Mouse (Mus musculus) regulatory T cell (primary cell): ENCODE measurements around the gene Bcar1.

Experiments used
- in situ Hi-C: fragments of 300-600 bp; cut with MboI, MseI; formaldehyde crosslinking; loops from one replicate; pipeline ENCODE4 v1.15.1; 2025; ENCODE audit warnings: high pct_unique_total_duplicates

The Bcar1 gene

DNA sequence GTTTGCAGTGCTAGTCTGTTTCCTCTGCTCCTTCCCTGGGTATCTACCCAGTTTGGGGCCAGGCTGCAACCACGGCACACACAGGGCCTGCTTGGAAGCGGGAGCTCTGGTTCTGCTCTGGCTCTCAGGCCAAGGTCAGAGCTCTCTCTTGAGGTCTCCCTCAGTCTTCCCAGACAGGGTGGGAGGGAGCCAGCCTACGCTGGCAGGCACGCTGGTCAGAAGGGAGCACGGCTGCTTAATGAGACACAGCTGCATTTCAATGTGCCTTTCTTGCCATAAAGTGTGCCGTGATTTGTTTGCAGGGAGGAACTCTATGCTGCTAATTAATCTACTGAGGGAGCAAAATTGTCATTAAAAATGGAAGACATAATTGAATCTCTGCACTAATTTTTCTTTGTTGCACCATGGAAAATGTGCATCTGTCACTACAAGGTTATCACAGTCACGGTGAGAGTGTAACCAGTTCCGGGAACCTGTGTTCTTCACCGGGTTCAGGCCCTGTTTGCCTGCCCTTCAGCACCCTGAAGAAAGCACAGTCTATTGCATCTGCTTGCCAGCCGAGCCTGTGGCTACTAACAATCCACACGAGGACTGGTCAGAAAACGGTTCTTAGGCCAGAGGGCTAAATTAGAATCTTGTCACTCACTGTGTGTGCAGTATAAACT is 26.3 kb upstream of the Bcar1 start:
- in situ Hi-C loops: no loop called here

DNA sequence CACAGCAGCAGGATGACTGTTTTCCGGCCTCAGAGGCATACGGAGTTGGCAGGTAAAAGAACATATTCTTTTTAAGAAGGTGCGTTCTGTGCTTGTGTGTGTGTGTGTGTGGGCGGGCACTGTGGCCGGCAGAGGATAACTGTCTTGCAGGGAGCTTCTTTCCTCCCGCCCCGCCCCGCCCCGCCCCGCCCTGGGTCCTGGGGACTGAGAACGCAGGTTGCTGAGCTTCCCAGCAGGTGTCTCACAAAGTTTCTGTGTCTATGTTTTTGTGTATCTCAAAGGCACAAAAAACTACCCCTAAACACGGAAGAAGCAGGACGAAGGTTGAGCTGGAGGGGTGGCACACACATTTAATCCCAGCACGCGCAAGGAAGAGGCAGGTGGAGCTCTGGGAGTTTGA is 25.7 kb upstream of the Bcar1 start:
- in situ Hi-C loops: no loop called here

DNA sequence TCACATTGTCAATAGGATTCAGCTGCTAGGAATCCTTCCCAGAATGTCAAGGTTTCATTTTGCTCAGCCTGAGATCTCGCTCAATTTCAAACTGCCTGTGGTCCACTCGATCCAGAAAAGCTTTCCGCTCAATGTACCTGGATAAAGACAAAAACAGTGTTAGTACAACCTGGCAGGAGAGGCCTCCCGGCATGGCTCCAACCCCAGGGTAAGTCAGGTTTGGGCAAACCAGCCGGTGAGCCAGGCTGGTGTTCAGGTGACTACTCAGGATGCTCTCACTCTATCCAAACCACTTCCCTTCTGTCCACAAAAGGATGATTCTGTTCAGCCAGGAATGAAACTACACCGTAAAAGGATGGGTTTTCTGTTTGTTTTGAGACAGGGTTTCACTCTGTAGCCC is 25.0 kb upstream of the Bcar1 start:
- in situ Hi-C loops: no loop called here

DNA sequence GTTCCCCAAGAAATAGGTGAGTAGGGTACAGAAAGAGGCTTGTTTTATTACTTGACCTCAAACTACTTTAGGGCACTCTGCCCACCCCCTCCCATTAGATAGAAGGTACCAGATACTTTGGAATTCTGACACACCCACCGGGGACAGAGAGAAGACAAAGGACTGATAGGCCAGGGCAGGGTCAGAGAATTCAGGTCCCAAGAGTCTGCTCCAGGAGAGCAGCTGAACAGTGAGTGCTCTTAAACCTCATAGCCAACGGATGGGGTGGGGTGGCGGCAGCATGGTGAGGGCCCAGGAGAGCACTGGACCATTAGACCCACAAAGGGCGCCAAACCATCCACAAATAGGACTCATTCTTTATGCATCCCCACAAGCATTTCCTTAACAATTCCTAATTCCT is 22.0 kb upstream of the Bcar1 start:
- in situ Hi-C loops: no loop called here

DNA sequence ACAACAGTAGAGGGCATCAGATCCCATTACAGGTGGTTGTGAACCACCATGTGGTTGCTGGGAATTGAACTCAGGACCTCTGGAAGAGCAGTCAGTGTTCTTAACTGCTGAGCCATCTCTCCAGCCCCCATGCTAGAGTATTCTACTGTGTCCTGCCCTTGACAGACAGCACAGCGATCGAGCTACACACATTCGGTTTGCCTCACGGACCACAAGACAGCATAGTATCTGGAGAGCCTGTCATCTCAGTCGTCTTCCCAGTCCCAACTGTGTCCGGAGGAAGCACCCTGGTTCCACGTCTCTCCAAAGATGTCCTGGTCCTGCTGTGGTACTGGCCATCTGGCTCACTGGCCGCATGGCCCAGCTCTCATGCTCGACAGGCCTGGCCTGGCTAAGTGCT is 21.5 kb upstream of the Bcar1 start:
- in situ Hi-C loops: no loop called here

DNA sequence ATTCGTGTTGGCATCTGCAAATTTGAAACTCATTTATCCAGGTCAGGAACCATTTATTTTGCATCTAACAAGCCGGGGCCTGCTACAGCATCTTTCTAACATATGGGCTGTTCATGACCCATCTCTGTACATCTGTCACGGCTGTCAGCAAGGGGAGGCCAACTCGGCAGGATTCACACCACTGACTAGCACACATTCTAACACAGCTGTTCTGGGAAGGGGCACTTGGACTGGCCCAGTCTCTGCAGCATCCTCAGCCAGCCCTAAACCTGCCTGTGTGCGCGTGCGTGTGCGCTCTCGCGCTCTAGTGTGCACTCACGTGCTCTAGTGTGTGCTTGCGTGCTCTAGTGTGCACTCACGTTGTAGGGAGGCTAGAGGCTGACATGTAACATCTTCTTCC is 17.1 kb upstream of the Bcar1 start:
- in situ Hi-C loops: loop anchor here (5.0 kb wide), 1 partner anchor 78 kb away; no protein-coding TSS in a partner anchor

DNA sequence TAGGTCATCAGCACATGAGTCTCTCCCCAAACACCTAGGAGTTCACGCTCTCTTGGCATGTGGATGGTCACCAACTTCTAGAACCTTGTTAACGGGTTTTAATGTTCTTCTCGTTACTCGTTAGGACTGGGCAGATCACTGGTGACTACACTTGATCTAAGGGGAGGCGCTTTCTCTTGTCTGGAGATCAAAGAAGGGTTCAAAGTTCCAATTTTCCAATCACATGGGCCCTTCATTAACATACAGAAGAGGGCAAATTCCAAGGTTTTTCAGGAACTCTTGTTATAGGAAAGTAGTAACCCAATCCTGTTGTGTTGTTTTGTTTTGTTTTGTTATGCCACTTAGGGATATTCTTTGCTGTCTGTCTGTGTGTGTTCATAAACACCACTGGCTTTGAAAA is 15.2 kb upstream of the Bcar1 start:
- in situ Hi-C loops: no loop called here

DNA sequence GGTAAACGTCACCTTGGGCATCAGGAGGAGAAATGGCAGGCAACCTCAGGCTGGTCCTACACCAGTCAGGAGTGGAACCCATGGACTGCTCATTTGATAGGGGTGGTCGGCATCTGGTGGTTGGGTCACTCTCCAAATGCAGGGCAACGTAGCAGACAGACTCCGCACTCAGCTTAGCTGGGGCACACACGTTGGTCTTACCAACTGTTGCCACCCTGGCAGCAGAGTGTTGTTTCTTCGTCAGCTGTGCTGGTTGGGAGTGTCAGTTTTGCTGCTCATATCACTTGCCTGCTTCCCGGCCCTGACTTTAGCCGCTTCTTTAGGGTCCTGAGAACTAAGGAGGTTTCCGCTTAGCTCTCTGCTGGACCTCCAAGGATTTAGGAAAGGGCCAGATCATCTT is 14.0 kb upstream of the Bcar1 start:
- in situ Hi-C loops: no loop called here

DNA sequence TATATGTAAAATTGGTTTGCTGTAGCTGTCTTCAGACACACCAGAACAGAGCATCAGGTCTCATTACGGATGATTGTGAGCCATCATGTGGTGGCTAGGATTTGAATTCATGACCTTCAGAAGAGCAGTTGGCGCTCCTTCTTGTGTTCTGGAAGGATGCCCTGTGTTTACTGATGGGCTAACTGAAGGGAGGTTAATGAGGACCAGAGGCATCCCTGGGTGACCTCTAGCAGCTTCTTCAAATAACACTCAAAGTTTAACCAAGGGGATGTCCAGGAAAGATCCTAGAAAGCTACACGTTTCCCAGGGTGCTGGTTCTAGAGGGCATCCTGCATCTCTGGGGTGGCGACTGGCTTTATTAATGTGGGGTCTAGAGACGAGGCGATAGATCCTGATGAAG is 11.1 kb upstream of the Bcar1 start:
- in situ Hi-C loops: no loop called here

DNA sequence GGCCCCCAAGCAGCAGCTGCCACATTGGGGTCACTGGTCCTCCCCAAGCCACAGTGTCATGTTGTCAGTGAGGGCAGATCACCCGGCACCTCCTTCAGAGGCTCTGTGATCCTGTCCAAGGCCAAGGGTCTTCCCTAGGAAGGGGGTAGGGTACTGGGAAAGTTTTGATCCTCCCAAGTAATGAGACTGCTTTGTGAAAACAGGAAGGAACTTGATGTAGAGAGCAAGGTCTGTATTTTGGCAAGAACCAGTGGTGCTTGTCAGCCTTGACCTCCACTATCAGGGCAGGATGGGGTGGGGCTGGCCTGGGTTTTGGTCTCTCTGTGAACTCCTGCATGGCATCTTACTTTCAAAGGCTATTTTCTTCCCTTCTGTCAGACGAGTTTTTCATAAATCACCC is 10.5 kb upstream of the Bcar1 start:
- in situ Hi-C loops: no loop called here

DNA sequence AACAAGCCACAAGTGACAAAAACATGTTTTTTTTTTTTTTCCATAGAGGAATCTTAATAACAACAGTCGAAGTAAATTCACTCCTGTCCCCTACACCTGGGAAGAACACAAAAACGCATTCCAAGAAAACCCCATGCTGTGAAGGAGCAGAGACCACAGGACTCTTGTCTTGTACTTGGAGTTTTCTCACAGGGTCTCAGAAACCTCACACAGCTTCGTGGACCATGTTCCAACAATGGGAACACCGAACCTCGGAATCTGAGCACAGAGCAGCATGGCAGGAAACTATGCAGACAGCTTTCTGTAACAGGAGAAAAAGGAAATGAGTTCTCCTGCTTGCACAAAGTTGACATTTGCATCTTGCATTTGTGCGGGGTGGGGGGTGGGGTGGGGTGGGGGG is 5.2 kb upstream of the Bcar1 start:
- in situ Hi-C loops: no loop called here

DNA sequence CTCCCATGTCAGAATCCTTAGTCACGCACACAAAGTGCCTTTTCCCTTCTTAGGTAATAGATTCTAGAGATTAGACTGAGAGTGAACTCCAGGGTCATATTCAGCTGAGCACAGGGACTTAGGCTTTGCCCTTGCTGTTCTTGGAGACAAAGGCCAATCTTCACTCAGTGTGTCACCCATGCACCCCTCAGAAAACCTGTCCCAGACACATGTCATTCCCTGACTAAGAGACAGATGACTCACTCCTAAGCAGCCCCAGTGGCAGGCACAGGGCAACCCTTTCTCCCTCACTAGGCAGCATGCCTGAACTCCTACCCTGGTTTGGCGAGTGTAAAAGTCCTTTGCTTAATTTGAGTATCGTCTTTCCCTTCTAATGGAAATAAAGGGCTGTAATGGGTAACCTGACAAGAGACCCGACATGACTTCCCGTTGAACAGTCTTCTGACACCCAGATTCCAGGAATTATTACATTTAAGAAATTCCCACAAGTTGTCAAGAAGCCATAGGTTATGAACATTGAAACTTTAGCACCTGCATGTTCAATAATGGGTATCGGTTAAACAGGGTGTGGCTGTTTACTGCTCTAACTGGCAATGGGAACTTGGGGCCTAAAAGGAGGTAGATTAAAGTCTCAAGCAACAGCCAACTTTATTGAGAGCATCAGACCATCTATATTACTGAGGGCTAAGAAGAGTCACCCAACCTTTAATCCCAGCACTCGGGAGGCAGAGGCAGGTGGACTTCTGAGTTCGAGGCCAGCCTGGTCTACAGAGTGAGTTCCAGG is 4.4 kb upstream of the Bcar1 start:
- in situ Hi-C loops: no loop called here

DNA sequence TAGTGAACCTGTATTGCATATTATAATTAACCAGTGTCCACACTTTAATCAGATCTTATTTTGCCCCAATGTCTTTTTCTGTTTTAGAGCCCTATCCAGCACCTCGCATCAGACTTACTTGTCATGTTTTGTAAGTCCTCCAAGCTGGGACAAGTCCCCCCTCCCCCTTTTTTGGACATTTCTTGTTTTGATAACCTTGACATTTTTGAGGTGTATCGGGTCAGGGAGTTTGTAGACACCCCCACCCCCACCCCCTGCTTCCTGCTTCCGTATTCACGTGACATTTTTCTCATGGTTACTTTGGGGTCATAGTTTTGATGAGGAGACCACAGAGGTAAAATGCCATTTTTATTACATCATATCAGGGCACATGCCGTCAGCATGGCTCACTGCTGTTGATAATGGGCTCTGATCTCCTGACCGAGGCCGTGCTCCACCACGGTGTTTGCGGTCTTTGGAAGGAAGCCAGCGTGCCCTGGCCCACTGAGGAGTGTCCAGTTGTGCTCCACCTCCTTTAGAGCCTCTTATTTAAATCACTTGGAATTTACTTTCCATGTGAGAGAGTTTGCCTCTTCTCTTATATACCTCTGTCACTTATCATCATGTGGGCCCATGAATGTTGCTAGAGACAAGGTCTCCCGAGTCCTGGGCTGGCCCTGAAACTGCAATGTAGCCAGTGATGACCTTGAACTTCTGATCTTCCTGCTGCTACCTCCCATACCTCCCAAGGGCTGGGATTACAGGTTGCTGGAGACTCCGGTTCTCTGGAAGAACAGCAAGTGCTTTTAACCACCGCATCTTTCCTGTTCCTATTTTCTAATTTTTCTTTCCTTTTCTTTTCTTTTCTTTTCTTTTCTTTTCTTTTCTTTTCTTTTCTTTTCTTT is 3.2 kb upstream of the Bcar1 start:
- in situ Hi-C loops: no loop called here

DNA sequence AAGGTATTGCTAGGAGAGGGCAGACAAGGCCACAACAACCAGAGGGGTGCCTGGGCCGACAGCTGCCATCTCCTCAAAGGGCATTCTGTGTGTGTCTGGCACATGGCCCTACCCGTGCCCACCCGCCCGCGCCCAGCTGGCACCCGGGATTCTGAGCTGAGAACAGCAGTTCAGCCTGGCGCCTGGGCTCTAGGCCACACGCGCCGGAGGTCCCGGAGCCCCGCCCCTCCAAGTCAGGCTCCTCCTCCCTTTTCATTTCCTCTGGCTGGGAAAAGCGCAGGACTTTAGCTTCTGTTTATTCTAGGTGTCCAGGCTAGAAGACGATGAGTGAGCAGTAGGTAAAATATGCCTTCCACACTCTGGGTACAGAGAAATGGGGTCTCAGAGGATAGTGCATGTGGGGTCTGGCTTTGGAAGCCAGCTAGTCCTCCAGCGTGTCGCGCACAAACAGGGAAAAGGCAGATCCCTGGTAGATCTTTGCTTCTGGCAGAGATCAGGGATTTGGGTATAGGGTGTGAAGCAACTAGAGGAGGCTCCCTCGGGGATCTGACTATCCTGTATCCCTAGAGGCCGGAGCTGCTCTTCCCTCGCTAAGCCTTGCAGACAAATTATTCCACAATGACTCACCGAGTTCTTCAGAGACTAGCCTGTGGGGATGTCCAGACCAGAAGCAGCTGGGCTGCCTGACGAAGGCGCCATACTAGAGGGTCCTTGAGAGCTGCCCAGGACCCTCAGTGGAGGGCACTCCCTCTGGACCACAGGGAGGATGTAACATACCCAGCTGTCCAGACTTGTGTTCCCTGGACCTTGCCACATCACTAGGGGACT is 2.2 kb upstream of the Bcar1 start:
- in situ Hi-C loops: no loop called here

DNA sequence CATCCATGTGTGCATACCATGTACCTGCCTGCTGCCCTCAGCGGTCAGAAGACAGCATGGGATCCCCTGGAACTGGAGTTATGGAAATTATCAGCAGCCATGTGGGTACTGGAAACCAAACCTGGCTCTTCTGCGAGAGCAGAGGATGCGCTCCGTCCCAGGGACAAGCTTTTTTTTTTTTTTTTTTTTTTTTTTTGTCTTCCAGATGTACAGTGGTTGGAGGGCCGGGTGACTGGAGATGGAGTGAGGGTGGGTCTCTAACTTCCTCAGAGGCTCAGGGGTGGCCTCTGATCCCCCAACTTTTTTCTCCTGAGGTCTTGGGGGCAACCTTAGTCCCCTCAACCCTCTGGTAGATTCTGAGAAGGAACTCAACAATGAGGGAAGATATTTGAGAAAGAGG is 1.5 kb upstream of the Bcar1 start:
- in situ Hi-C loops: no loop called here

DNA sequence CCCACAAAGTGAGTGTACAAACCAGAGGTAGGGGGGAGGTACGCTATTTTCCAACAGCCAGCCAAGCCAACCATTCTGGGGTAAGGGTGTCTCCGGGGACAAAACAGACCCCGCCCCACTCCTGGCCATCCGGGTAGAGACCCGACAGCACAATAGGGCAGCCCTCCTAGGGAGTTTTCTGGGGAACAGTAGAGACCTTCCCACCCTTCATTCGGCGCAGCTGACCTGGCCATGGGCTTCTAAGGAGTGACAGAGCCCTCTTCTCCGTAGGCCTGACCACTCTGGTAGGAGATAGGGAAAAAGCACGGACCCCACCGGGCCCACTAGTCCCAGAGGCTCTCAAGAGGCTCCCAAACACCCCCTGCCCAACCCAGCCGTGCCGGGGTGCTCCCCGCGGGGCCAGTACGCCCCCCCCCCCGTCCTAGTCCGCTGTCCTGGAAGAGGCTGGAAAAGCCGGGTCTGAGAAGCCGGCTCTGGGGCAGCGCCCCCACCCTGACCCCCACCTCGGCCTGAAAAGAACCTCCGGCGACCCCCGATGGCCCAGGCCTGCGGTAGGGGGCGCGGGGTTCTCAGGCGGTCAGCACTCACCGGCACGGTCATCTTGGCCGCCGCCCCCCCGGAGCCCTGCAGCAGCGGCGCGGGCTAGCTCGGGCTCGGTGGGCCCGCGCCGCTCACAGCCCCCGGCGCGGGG is 363 bp downstream of the Bcar1 start:
- in situ Hi-C loops: no loop called here

DNA sequence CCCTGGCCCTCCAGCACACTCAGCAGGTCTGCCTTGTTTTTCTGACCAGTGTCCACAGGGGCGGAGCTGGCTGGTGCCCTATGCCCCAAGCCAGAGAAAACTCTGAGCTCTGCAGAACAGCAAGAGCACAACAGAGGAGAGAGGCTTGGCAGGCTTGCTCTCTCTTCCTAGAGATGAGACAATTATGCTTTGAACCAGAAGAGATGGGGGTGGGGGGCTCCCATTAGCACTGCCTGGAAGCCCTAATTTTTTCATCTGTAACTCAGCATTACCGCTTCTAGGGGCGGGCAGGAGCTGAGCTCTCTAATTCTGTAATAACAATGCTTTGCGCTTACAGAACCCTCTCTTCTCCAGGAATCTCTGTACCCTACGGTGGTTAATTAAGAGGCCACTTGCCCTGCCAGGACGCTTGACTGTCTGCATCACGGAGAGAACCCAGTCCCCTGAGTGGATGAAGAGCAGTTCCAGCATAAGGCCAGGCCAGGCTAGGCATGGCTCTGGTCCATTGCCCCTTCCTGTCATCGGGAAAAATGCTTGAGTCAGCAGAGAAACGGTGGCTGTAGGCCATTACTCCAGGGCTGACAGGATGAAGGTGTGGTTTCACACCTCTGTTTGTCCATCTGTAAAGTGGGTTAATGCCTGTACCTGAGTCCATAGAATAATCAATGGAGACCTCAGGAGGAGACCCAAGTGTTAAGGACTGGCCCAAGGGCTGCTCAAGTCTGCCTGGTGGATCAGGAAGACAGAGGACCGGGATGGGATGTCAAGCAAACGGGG is 1.2 kb downstream of the Bcar1 start:
- in situ Hi-C loops: no loop called here

DNA sequence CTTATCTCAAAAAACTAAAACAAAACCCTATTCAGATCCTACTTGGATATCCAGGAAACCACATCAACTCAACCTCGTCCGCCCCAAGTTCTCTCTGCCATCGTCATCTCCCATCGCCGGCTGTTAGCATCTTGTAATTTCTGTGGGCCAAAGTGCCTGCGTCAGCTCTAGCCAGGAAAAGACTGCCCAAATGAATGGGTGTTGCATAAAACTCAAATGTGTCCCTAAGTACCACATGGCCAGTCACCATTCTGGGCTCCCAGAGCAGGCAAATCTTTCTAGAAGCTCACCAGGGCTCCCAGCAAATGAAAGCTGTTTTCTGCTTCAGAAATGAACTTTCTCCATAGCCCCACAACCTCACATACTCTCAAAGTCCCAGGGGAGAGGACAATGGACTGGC is 2.1 kb downstream of the Bcar1 start:
- in situ Hi-C loops: no loop called here

DNA sequence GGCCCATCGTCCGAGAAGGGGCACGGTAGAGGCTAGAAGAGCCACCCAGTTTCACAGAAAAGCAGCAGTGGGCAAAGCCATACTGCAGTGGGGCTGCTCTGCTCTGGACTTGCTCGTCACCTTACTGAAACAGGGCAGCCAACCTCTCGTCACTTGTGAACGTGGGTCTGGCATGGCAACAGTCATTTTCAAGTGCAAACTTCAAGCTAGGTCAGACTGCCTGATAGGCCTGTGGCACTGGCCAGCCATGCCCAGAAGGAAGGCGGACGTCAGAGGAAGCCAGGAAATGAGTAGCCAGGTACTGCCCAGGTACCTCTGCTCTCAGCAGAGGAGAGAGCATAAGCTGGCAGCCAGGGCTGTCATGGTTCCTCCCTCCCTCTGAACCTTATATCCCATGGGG is 2.6 kb downstream of the Bcar1 start:
- in situ Hi-C loops: no loop called here

DNA sequence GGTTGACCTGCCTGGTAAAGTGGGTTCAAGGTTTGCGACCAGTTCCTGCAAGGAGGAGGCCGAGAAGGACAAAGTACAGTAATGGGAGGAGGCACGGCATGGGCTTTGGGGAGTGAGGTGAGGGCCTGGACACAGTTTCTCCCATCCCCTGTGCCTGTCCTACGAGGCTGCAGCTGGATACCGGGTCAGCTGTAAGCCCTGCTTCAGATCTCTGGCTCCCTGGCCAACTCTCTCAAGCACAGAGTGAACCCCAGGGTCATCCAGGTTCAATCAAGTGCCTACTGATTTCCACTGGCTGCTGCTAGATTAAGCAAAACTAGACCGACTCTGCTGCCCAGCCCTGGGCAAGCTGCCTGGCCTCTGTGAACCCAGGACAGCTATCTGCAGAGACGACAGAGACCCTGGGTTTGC is 3.3 kb downstream of the Bcar1 start:
- in situ Hi-C loops: no loop called here
